Mouse (Mus musculus) left cerebral cortex, postnatal 25 days (tissue): ENCODE data around the gene 5730522E02Rik. TPM values are rescaled to one million over a fixed set of nuclear protein-coding genes. Genes with fewer than 3 reads are reported as not detected.

ENCODE experiments used
- DNase-seq, 2 experiments: peaks; one replicate each; pipeline ENCODE4 v3.0.0; 2022; ENCODE audit warnings: low spot score in 2 of 2, mixed read lengths in 1 of 2
- intact Hi-C: fragments of 180-260 bp; cut with DNase I; formaldehyde crosslinking; loops from one replicate; pipeline ENCODE4 v1.15.1; 2025
- total RNA-seq, 2 experiments: library from RNA; stranded (reverse); gene quantifications; 2 replicates each; pipeline ENCODE4 v1.2.3; 2021

5730522E02Rik gene
- total RNA-seq, 2 experiments from 2014 or later = 12.4 to 13.0 TPM

DNA sequence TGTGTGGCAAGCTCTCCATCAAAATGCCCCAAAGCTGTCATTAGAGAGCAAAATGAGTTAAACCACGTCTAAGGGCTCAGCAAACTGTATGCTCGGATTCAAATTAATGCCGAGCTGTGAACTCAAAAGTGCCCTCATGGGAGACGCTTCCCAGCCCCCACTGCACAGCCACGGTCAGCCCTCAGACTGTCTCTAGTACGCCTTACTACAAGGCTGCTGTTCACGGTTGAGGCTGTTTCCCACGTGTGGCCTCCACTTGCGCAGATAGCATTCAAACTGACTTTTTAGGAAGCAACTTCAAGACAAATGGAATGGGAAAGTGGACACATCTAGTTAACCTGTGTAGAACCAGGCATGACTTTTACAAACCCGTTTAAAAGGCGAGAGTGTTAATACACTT lies 79.7 kb downstream of the 5730522E02Rik start:
- DNase-seq = no peak
- intact Hi-C loops = no loop called here

GRCm38 (mm10) chr11:26129054-26129453 lies 81.5 kb downstream of the 5730522E02Rik start:
- intact Hi-C loops = no loop called here
- DNase-seq = peak in 1 of 2 experiments; percentile 48

DNA sequence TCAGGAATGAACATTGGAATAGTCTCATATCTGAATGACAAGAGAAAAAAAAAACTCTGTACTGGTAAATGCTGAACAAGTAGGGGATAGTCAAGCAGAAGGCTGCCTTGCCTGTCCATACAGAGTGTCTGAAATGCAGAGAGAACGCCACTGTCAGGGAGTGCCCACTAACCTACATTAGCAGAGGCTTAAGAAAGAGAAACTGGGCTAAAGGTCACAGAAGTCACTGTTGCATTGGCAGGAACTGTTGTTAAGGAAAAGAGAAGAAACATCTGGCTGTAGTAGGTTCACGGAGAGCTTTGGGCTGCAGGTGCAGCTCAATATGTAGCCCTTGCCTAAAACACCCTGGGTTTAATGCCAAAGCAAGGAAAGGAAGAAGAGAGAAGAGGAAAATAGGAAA lies 82.2 kb downstream of the 5730522E02Rik start:
- DNase-seq = no peak
- intact Hi-C loops = no loop called here

DNA sequence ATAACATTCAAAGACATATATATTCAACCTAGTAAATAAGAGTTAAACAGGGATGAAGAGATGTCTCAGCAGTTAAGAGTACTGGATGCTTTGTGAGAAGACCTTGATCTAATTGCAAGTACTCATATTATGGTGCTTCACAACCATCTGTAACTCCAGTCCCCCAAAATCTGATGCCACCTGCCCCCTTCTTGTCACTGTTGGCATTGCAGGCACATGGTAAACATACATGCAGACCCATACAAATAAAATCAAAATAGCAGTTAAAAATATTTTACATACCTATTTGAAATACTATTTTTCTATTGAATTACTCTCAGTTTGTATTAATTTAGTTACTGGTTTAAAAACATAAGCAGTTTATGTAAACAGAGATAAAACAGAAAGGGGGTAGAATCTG lies 84.6 kb downstream of the 5730522E02Rik start:
- intact Hi-C loops = no loop called here
- no peak for DNase-seq

GRCm38 (mm10) chr11:26120781-26121557 lies 89.6 kb downstream of the 5730522E02Rik start:
- intact Hi-C loops = no loop called here
- no peak for DNase-seq

DNA sequence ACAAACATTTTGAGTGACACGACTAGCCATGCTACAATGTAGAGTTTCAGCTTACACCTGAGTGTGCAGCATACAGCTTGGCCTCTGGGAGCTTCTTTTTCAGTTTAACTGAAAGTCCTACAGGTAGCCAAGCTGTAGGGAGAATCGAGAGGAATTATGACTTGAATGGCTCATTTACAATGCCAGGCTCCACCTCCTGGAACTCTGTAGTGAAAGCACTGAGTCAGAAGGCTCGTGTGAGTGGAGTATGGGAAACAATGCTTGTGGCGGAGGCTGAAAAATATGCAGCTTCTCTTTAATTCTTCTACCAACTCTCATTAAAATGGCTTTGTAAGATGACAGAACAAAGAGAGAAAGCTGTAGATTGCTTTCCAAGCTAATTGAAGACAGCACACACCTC lies 92.9 kb downstream of the 5730522E02Rik start:
- intact Hi-C loops = no loop called here
- DNase-seq = peak in 1 of 2 experiments; percentile 69

- intact Hi-C loops = no loop called here
- DNase-seq = no peak
Measured at GRCm38 (mm10) chr11:26112206-26112605, 98.4 kb downstream of the 5730522E02Rik start.

GRCm38 (mm10) chr11:26108647-26109046 lies 101.9 kb downstream of the 5730522E02Rik start:
- no peak for DNase-seq
- intact Hi-C loops = no loop called here

DNA sequence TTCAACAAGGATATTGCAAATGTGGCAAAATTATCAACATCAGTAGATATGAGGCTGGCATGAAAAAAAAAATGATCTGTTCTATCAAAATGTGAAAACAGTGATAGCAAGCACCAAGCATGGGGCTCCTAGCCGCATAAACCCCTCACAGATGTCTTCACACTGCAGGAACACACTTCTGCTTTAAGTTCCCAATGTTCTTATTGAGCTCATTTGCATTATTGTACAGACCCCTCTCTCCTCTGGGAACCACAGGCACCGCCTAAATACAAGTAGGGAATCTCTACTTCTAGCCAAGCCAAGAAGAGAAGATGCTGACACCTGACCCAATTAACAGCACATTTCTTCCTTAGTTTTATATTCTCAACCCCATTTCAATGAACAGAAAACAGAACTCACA lies 105.9 kb downstream of the 5730522E02Rik start:
- no peak for DNase-seq
- intact Hi-C loops = no loop called here

DNA sequence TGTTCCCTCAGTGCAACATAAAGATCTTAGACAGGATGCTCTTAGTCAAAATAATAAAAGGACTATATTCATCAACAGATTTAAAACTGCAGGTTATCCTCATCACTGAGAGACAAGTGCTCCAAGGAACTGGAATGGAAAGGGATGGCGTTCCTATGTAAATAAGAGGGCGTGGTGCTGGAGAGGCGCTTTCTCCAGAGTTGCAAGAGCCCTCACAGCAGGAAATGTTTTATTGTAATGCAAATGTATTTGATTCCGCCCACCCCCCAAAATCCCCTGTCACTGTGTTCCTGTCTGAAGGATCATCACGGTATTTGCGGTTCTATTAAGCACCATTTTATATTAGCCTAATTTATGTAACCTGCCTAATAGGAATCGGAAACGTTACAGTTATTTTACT lies 106.9 kb downstream of the 5730522E02Rik start:
- peak in 1 of 2 experiments; percentile 20 for DNase-seq
- intact Hi-C loops = no loop called here

- no peak for DNase-seq
- intact Hi-C loops = no loop called here
Measured at GRCm38 (mm10) chr11:26102878-26103277, 107.7 kb downstream of the 5730522E02Rik start.

DNA sequence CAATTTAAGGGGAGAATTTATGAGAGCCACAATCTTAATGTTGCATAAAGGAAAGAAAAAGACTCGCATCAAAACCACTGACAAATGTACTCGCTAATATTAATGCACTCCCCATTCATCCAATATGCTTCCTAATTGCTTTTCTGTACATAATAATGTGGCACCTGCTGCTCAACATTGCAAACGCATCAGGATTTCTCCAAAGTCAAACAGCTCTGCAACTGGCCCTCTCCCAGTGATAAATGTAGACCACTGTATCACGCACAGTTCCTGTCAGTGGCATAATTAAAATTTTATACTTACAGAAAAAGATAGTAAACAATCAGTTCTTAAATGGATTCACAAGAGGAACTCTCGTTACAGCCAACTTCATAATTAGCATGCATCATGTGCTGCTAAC lies 110.5 kb downstream of the 5730522E02Rik start:
- no peak for DNase-seq
- intact Hi-C loops = no loop called here

GRCm38 (mm10) chr11:26098933-26099332 lies 111.6 kb downstream of the 5730522E02Rik start:
- DNase-seq = no peak
- intact Hi-C loops = no loop called here

DNA sequence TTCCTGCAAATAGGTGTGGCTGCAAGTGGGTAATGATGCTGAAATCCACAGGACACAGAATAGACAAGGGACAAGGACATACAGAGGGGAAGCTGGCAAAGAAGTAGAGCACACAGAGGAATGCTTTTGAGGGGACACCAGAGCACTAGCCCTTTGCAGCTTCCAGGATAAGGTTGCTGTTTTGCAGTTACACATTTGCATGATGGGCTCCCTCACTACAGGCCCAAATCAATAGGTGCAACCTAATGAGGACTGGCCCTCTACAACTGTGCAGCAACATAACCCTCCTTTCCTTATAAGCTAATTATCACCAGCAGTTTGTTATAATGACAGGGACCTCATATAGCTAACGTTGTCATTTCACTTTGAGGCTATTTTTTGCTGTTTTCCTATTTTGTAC lies 114.5 kb downstream of the 5730522E02Rik start:
- no peak for DNase-seq
- intact Hi-C loops = no loop called here

- intact Hi-C loops = no loop called here
- DNase-seq = no peak
Measured at GRCm38 (mm10) chr11:26088993-26089392, 121.6 kb downstream of the 5730522E02Rik start.

- intact Hi-C loops = no loop called here
- DNase-seq = no peak
Measured at GRCm38 (mm10) chr11:26086679-26087078, 123.9 kb downstream of the 5730522E02Rik start.

DNA sequence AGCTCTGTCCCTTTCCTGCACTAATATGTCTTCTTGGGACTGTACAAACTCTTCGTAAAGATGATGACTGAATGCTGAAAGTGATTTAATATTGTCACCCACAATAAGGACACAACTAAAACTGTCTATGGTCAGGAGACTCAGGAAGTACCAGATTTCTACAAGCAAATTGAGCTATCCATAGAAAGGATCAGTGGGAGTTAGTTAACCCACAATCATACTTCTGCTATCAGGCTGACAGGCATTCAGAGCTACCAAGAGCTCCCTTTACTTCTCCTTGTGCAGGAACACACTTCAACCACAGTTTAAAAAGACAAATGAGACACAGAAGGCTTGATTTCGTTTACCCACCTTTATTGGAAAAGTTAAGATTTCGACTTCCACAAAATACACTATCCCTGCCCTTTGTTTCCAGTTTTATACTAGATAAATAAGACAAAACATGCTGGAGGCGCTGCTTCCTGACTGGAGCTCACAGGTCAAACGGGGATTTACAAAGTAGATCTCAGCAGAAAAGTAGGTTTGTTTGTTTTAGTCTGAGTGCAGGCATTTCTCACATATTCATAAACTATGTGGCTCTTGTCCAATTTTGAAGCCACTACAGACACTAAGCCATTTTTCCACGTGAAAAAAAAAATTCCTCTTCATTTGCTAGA lies 125.1 kb downstream of the 5730522E02Rik start:
- intact Hi-C loops = no loop called here
- no peak for DNase-seq

DNA sequence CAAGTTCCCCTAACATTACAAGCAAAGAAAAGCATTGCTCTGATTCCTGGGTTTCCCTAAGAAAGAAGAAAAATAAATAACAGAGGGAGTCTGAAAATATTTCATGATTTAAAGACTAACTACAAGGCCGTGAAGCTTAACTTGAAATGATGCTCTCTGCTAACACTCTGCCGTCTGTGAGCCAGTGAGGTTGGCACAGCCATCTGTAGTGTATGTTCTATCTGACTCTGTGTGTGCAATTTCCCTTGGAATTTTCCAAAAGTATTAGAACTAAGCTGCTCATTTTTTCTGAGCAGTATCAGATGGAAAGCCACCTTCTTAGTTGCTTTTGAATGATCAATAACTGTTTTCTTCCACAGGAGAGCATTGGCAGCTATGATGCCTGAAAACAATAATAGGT lies 134.2 kb downstream of the 5730522E02Rik start:
- no peak for DNase-seq
- intact Hi-C loops = loop anchor here (10.0 kb wide), 1 partner anchor 2002 kb away; the partner anchor contains the start of genes A830031A19Rik and Bcl11a

DNA sequence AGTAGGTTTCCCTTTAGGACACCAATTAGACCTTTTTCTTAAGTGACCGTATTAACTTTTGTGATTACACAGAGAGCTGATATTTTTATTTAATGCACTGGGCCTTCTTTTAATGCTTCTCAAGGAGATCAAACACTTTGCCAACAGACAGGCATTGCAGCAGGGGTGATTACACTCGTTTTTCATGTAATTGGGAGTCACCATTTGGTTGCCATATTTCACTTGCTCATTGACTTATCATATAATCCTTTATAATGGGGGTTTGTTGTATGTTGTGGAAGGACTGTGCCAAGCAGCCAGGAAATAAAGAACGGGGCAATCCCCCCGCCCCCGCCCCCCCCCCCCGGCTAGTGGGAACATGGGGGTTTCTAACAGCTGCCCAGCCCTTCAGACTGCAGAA lies 135.0 kb downstream of the 5730522E02Rik start:
- intact Hi-C loops = loop anchor here (10.0 kb wide), 1 partner anchor 2001 kb away; the partner anchor contains the start of genes A830031A19Rik and Bcl11a
- DNase-seq = no peak

DNA sequence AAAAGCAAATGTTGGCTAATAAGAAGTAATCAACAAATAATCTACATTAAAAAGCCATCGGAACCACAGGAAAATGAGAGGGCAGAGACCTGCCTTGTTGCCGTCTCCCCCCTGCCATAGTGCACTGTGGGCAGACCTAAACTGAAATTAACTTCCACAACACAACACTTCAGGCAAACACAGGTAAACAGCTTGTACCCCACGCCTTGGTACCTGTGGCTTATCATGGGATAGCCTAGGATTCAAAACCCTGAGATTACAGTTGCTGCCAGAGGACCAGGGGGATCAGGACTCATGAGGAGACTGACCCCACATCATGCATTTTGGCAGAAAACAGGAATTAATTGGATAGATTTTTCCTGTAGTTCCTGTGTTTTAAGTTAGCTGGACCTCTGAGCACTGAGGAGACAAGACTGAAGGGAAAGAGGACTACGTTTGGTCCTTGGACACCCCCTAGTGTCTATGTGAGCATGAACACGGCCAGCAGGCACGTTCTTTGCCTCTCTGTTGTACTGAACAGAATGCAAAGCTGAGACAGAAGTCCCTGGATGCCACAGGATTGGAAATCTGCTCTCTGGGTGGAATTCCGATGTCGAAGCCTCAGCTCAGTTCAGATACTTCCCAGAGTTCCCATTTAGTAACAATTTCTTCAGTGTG lies 136.8 kb downstream of the 5730522E02Rik start:
- peak; percentile 75 to 90 for DNase-seq
- intact Hi-C loops = loop anchor here (5.0 to 10.0 kb wide), 2 partner anchors 211 to 1999 kb away; partner anchors contain the start of genes A830031A19Rik and Bcl11a
